Mouse (Mus musculus): ENCODE data around the gene Atp1a2. TPM values are rescaled to one million over a fixed set of nuclear protein-coding genes. Genes with fewer than 3 reads are reported as not detected.
A peak's percentile ranks its signal among the peaks of the same experiment; 100 is the strongest.

Gene Atp1a2
- polyA plus RNA-seq, 1 experiment = 93.0 TPM

DNA sequence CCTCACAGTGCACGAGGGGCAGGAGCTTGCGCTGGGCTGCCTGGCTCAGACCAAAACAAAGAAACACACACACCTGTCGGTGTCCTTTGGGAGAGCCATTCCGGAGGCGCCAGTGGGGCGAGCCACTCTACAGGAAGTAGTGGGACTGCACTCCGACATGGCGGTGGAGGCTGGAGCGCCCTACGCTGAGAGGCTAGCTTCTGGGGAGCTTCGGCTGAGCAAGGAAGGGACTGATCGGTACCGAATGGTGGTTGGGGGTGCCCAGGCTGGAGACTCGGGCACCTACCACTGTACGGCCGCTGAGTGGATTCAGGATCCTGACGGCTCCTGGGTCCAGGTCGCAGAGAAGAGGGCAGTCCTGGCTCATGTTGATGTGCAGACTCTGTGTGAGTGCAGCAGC is 19.6 kb upstream of the Atp1a2 start:
- 86% methylated on average over 18 of the region's 18 CpGs for WGBS
- TF ChIP-seq POLR2A (IDR thresholded peaks at IDR 0.05; ENCODE audit: borderline replicate concordance, extremely low read depth, low read depth, low read length) (no peak), CTCF (IDR thresholded peaks at IDR 0.05; ENCODE audit: insufficient read depth, low read length) (no peak)
- DNase-seq = no peak
- no peak overlapping the region for H3K4me3 ChIP-seq (replicated peaks; ENCODE audit: extremely low read depth, low read depth, low read length)
- no peaks in the 10 kb centered on the region for H3K4me1 ChIP-seq (ENCODE audit: control insufficient read depth, insufficient read depth, low read length)

DNA sequence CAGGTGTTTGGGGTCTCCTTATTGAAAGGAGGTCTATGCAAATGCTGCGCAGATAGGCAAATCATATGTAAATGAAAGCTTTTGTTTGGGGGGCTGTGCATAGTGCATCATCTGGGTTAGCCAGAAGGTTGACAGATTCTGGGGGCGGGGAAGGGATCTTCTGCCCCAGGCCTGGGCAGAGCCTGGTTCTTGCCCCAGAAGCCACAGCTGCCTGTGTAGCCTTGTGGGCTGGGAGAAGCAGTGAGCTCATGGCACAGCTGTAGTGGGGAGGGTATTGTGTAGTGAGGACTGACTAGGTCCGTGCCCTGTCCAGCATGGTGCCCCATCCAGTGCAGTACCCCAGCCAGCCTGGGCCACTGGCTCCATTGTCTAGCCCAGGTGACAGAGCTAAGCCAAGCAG is 17.0 kb upstream of the Atp1a2 start:
- WGBS = 92% methylated on average over 3 of the region's 3 CpGs
- TF ChIP-seq CTCF (IDR thresholded peaks at IDR 0.05; ENCODE audit: insufficient read depth, low read length) (no peak), POLR2A (IDR thresholded peaks at IDR 0.05; ENCODE audit: borderline replicate concordance, extremely low read depth, low read depth, low read length) (no peak)
- DNase-seq = no peak
- H3K4me3 ChIP-seq (replicated peaks; ENCODE audit: extremely low read depth, low read depth, low read length) = no peak overlapping the region
- H3K4me1 ChIP-seq (ENCODE audit: control insufficient read depth, insufficient read depth, low read length) = peaks cover 5% of the 10 kb centered on the region; the same call in 1 of the 2 replicates

DNA sequence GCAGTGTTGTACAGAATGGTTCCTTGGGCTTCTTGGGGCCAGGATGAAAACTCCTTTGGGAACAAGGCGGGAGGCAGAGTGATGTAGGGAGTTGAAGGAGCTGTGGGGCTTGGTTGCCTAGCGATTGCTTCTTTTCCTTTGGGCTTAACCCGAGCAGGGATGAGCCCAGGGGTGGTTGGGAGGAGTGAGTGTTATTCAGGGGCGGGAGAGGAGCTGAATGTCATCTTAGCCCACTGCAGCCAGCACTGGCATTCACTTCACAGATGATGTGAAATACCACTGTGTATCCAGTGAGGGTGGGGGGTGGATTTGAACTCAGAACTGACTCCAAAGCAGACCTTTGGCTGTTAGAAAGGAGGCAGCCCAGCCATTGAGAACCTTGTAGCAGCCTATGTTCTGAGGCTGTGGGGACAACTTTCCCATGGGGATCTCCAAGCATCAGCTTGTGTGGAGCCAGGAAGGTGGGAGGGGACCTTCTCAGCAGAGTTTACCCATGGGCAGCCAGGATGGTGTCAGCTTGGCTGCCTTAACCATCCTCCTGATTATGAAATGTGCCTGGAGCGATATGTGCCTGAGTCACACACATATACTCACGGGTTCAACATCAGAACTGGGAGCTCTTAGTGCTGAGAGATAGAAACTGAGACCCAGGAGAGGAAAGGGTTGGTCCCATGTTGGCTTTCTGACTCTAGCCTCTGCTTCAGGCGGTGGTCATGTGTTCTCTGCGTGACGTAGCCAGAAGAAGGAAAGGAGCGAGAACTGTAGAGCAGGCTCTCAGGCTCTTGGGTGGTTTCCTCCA is 15.9 kb upstream of the Atp1a2 start:
- Histone ChIP-seq H3K4me3 (replicated peaks; ENCODE audit: extremely low read depth, low read depth, low read length) (no peak overlapping the region), H3K4me1 (ENCODE audit: control insufficient read depth, insufficient read depth, low read length) (peaks cover 6% of the 10 kb centered on the region; the same call in 1 of the 2 replicates)
- no peak for TF ChIP-seq CTCF (IDR thresholded peaks at IDR 0.05; ENCODE audit: insufficient read depth, low read length)
- no peak for TF ChIP-seq POLR2A (IDR thresholded peaks at IDR 0.05; ENCODE audit: borderline replicate concordance, extremely low read depth, low read depth, low read length)
- 77% methylated on average over 10 of the region's 10 CpGs for WGBS
- DNase-seq = no peak

DNA sequence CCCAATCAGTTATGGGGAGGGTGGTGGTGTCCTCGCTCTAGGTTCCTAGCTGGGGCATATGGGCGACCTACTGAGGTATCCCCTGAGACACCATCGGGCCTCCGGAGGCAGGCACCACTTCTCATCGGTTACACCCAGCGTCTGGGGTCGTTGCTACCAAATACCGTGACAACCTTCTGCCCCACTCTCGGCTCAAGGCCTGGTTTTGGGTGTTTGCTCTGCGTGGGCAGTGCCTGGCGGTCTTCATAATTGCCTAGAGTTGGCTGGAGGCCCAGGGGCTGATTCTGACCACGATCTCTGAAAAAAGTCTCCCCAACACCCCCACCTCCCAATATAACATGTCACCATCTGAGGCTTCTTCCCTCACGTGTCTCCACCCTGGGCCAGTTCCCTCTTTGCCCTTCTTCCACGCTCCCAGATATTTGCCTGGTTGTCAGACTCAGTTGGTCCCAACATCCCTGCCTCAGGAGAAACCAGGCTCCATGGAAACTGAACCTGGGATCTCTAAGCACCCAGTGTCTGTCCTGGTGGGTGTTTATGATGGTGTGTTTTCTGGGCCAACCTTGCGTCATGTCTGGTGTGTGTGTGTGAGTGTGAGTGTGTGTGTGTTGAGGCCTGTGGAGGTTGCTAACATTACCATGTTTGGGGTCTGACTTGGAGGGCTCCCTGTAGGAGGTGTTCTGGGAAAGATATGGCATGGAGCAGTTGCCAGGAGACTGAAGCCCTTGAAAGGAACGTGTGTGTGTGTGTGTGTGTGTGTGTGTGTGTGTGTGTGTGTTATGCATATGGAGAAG is 15.1 kb upstream of the Atp1a2 start:
- no peak for TF ChIP-seq CTCF (IDR thresholded peaks at IDR 0.05; ENCODE audit: insufficient read depth, low read length)
- no peak for TF ChIP-seq POLR2A (IDR thresholded peaks at IDR 0.05; ENCODE audit: borderline replicate concordance, extremely low read depth, low read depth, low read length)
- peak overlapping the region; percentile 60 for H3K4me3 ChIP-seq (replicated peaks; ENCODE audit: extremely low read depth, low read depth, low read length)
- peaks cover 6% of the 10 kb centered on the region; the same call in 1 of the 2 replicates for H3K4me1 ChIP-seq (ENCODE audit: control insufficient read depth, insufficient read depth, low read length)
- WGBS = 10% methylated on average over 16 of the region's 16 CpGs
- no peak for DNase-seq

DNA sequence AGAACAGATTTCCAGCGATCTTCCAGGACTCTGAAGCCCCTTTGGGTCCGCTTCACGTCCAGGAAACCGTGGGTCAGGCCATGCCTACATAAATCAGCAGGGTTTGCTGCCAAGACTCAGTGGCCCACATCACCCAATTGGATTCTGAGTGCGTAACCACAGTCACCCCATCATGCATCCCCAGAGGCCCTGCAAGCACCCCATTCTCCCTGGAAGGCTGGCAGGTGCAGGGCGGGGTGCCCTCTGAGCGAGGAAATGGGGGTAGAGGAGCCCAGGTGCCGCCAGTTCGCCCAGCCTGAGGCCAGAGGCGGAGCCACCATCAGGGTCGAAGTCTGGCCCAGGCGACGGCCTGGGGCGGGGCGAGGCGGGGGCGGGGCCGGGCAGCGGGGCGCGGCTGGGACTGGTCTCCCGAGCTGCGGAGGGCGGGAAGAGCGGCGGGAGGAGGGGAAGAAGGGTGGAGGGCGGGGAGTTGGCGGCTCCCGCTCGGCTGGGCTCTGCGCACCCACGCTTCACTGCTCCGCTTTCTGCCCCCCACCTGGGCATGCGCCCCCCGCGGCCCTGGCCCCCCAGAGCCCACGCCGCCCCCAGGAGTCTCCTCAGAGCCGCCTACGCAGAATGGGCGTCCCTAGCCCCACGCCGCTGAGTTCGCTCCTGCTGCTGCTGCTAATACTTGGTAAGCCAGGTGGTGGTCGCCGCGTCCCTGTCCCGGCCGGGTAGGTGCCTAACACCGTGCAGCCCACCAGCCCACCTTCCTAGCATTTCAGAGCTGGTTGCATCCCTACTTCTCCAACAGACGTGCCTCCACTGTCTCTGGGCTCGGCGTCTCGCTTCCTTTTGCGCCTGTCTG is 14.3 kb upstream of the Atp1a2 start:
- Histone ChIP-seq H3K4me3 (replicated peaks; ENCODE audit: extremely low read depth, low read depth, low read length) (peak overlapping the region; percentile 71), H3K4me1 (ENCODE audit: control insufficient read depth, insufficient read depth, low read length) (peaks cover 7% of the 10 kb centered on the region; the same call in 1 of the 2 replicates)
- DNase-seq = peak; percentile 85
- WGBS = under 1% methylated on average over 44 of the region's 55 CpGs
- no peak for TF ChIP-seq CTCF (IDR thresholded peaks at IDR 0.05; ENCODE audit: insufficient read depth, low read length)
- TF ChIP-seq POLR2A (IDR thresholded peaks at IDR 0.05; ENCODE audit: borderline replicate concordance, extremely low read depth, low read depth, low read length) = peak; percentile 91; the same call in 1 of the 2 replicates

DNA sequence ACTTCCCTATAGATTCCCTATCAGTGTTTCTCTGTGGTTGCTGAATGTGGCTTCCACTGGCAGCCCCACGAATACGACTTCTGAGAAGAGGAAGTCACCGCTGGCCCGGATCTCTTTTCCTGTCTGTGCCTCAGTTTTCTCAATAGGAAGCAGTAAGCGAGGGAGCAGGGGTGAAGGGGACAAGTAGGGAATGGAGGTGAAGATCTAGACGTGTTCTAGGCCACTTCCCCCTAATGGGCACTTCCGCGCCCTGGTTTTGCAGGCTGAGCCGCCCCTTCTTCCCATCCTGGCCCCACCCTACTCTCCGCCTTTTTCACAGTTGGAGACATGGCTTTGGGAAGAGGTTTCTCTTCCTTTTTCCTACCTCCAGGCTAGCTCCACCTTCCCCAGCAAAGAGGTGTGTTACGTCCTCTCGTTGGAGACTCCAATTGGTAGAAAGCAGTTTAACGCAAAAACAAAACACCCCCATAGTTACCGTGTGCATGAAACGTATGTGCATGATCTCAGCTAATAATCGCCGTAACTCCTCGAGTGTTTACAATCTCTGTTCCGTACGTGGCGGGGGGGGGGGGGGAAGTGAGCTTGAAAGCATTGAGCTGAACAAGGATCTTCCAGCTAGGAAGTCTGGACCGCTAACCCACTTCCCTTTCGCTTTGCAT is 13.5 kb upstream of the Atp1a2 start:
- H3K4me3 ChIP-seq (replicated peaks; ENCODE audit: extremely low read depth, low read depth, low read length) = peak overlapping the region; percentile 71
- TF ChIP-seq POLR2A (IDR thresholded peaks at IDR 0.05; ENCODE audit: borderline replicate concordance, extremely low read depth, low read depth, low read length) (peak; percentile 60; the same call in 1 of the 2 replicates), CTCF (IDR thresholded peaks at IDR 0.05; ENCODE audit: insufficient read depth, low read length) (no peak)
- peak; percentile 68 for DNase-seq
- peaks cover 8% of the 10 kb centered on the region; the same call in 1 of the 2 replicates for H3K4me1 ChIP-seq (ENCODE audit: control insufficient read depth, insufficient read depth, low read length)
- 1% methylated on average over 23 of the region's 23 CpGs for WGBS

DNA sequence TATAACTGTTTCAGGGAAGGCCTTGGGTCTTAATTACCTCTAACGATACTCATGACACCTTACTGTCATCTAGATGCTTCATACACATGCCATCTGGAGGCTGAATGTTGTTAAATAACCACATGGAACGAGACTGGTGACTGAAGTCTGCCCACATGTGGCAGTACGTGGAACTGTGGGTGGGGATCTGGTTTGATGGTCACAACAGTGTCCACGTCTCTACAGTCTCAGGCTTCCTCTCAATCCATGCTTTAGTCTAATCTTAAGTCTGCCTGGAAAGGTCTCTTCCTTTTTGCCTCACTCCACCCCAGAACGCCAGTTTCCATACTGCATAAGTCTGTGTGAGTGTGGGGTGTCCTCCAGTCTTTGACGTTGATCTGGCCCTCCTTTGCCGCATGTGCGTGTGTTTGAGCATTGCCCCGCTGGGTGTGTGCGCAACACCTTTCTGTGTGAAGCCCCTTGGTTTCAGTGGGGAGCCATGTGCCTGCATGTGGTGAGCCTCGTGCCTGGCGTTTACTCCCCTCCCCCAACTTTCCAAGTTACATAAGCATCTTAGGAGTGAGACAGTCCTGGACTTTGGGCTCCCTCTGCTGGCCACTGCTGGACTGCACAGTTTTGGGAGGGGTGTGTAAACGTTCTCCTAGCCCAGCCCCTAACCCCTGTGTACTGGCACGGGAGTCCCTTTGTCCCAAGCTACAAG is 12.0 kb upstream of the Atp1a2 start:
- Histone ChIP-seq H3K4me1 (ENCODE audit: control insufficient read depth, insufficient read depth, low read length) (peaks cover 8% of the 10 kb centered on the region; the same call in 1 of the 2 replicates), H3K4me3 (replicated peaks; ENCODE audit: extremely low read depth, low read depth, low read length) (peak overlapping the region; percentile 60)
- TF ChIP-seq CTCF (IDR thresholded peaks at IDR 0.05; ENCODE audit: insufficient read depth, low read length) = peak; percentile 96
- peak; percentile 37; the same call in 1 of the 2 replicates for TF ChIP-seq POLR2A (IDR thresholded peaks at IDR 0.05; ENCODE audit: borderline replicate concordance, extremely low read depth, low read depth, low read length)
- WGBS = under 1% methylated on average over 14 of the region's 14 CpGs
- DNase-seq = peak; percentile 91

DNA sequence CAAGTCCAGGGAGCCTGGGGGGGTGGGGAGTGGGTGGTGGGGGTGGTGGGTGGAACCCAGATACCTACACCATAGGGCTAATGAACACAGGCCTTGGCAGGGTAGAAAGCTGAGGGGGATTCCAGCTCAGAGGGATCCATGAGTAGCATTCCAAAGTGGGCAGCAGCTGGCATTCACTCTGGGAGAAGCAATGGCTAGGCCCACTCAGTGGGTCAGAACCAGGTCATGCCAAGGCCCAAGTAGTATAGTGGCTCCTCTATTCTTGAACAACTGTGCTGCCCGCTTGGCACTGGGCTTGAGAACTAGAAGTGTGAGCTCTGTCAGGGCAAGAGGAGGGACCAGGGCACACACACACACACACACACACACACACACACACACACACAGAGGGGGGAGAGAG is 10.5 kb upstream of the Atp1a2 start:
- Histone ChIP-seq H3K4me3 (replicated peaks; ENCODE audit: extremely low read depth, low read depth, low read length) (no peak overlapping the region), H3K4me1 (ENCODE audit: control insufficient read depth, insufficient read depth, low read length) (peaks cover 8% of the 10 kb centered on the region; the same call in 1 of the 2 replicates)
- 57% methylated on average over 1 of the region's 1 CpGs for WGBS
- no peak for TF ChIP-seq POLR2A (IDR thresholded peaks at IDR 0.05; ENCODE audit: borderline replicate concordance, extremely low read depth, low read depth, low read length)
- TF ChIP-seq CTCF (IDR thresholded peaks at IDR 0.05; ENCODE audit: insufficient read depth, low read length) = no peak
- no peak for DNase-seq
